Mouse (Mus musculus) midbrain, embryonic 13.5 days (tissue): ENCODE measurements at regions not wholly inside any gene's neighbourhood (a gene's known extent, or its start where the extent isn't known, plus 50 kb on each side); places are given as distances from the start of the nearest gene placed in this dataset.
A peak's percentile ranks its signal among the peaks of the same experiment; 100 is the strongest.

Experiments
- ATAC-seq: fragments of 200-750 bp; cut with Nextera tagmentation; 2 replicates; pipeline ENCODE4 v1.8.0; 2017; ENCODE audit warnings: mild to moderate bottlenecking, moderate TSS enrichment, moderate library complexity
- H3K27ac ChIP-seq: fragments of 300-500 bp; sonication (generic); 2 replicates; pipeline ENCODE4 v1.5.1; 2015; ENCODE audit warnings: inconsistent platforms, mild to moderate bottlenecking, moderate library complexity
- H3K27me3 ChIP-seq: fragments of 300-500 bp; sonication (generic); 2 replicates; pipeline ENCODE4 v1.6.1; 2015; ENCODE audit warnings: mild to moderate bottlenecking, inconsistent platforms
- H3K36me3 ChIP-seq: fragments of 300-500 bp; sonication (generic); 2 replicates; pipeline ENCODE4 v1.6.1; 2015; ENCODE audit warnings: mild to moderate bottlenecking, inconsistent platforms
- H3K4me1 ChIP-seq: fragments of 300-500 bp; sonication (generic); replicated peaks from 2 replicates; pipeline ENCODE4 v1.6.1; 2015; ENCODE audit warnings: inconsistent platforms
- H3K4me2 ChIP-seq: fragments of 300-500 bp; sonication (generic); replicated peaks from 2 replicates; pipeline ENCODE4 v1.6.1; 2015; ENCODE audit warnings: moderate library complexity, mild to moderate bottlenecking, inconsistent platforms
- H3K4me3 ChIP-seq: fragments of 300-500 bp; sonication (generic); replicated peaks from 2 replicates; pipeline ENCODE4 v1.5.1; 2015; ENCODE audit warnings: mild to moderate bottlenecking, inconsistent platforms
- H3K9ac ChIP-seq: fragments of 300-500 bp; sonication (generic); replicated peaks from 2 replicates; pipeline ENCODE4 v1.6.1; 2015; ENCODE audit warnings: mild to moderate bottlenecking, inconsistent platforms
- H3K9me3 ChIP-seq: fragments of 300-500 bp; sonication (generic); 2 replicates; pipeline ENCODE4 v1.6.1; 2016; ENCODE audit warnings: mild to moderate bottlenecking, inconsistent platforms
- WGBS: fragments of 180-500 bp; shearing (Covaris S2); methylation state at CpG from one replicate; pipeline ENCODE4 v1.1.7; 2015; 5-methylcytosine and 5-hydroxymethylcytosine counted together

DNA sequence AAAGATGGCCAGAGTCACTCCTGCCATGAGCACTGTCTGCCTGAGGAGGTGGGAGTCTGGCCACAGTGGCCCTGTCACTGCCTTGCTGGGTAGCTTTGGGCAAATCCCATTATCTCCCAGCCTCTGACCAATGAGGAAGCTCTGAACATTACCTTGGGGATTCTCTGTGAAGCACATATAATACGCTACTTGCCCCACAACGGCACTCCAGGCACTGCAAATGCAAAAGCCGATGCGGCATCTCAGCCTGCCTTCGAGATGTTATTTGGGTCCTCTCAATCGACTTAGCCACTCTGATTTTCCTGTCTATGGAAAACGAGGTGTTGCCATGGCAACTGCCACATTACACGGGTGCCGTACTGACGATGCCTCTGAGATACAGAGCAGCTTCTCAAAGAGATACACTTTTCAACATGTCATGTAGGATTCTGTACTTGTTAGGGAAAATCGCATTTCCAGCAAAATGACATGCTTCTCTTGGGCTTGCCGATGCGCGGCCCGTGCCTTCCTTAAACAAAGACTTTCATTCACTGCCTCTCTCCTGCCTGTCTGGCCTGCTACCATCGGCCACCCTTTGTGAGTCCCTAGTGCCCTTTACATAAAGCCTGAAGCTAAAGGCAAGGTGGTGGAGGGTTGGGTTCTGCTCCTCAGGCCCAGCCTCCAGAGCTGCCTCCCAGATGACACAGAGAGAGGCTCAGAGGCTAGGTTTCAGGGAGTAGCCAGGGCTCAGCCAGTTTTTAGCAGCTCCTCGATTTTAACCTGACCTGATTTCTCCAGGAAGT is 355.0 kb downstream of the Rps24 start:
- Histone ChIP-seq H3K36me3 (no peaks in the 10 kb centered on the region), H3K4me1 (peaks cover 50% of the 10 kb centered on the region), H3K4me3 (no peak overlapping the region), H3K9ac (peak overlapping the region; percentile 57), H3K9me3 (no peaks in the 10 kb centered on the region), H3K27ac (peak overlapping the region; percentile 97), H3K27me3 (peaks cover 13% of the 10 kb centered on the region), H3K4me2 (peak overlapping the region; percentile 32)
- peak; percentile 89 for ATAC-seq
- 9% methylated on average over 17 of the region's 17 CpGs for WGBS

DNA sequence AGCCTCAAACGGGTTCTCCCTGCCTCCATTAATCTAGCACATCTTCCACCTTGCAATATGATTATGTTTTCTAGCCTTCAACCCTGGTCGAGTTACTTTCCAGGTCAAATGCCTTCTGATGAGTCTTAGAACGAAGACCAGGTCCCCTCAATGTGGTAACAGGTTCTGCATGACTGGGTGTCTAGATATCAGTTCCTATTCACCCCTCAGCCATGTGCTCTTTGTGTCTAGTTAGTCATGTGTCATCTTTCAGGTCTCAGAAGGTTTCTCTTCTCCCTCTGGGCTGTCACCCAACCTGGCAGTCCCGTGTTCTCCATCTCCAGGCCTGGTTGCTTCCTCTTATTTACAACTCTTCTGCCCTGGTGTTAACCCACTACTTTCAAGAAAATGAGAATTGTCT is 356.7 kb downstream of the Rps24 start:
- peak overlapping the region; percentile 97; the same call in 1 of the 2 replicates for H3K27ac ChIP-seq
- no peak overlapping the region for H3K4me2 ChIP-seq
- H3K27me3 ChIP-seq = peaks cover 13% of the 10 kb centered on the region
- WGBS = 85% methylated on average over 4 of the region's 4 CpGs
- no peaks in the 10 kb centered on the region for H3K9me3 ChIP-seq
- no peak for ATAC-seq
- no peak overlapping the region for H3K4me3 ChIP-seq
- H3K36me3 ChIP-seq = no peaks in the 10 kb centered on the region
- H3K4me1 ChIP-seq = peaks cover 36% of the 10 kb centered on the region
- H3K9ac ChIP-seq = no peak overlapping the region

DNA sequence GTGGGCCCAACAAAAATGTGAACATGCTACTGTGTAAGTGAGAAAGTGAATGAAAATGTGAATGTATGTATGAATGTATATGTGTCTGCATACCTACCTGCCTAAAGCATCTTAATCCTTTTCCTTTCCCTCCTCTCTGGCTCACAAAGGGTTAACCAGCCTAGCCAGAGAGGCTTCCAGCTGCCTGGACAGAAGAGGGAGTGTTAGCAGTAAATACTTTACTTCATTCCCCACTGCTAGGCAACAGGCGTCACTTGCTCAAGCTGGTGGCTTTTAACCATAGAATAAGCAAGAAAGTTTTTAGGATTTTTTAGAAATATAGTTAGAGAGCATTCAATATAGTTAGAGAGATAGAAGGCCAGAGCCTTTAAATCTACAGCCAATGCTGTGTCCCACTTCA is 363.6 kb downstream of the Rps24 start:
- Histone ChIP-seq H3K4me2 (no peak overlapping the region), H3K4me1 (peaks cover 4% of the 10 kb centered on the region; the same call in 1 of the 2 replicates), H3K9me3 (no peaks in the 10 kb centered on the region), H3K4me3 (no peak overlapping the region), H3K9ac (no peak overlapping the region), H3K27ac (no peak overlapping the region), H3K27me3 (peaks cover 4% of the 10 kb centered on the region; the same call in 1 of the 2 replicates), H3K36me3 (no peaks in the 10 kb centered on the region)
- WGBS = 3% methylated on average over 1 of the region's 1 CpGs
- ATAC-seq = no peak

DNA sequence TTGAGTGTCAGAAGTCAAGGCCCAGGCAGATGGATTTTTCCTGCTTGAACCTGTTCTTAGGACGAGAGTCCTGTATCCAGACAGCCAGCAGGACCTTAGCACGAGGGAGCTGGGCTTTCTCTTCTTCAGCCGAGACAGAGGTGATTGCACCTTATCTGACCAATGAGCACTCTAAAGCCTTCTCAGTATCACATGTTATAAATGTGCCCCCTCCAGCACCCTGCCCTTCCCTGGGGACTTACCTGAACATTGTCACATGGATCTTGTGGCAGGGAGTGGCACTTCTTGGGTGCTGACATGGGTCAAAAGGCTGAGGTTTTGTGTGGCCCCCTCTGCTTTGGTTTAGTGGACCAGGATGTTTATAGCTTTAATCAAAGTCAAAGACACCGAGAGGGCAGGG is 367.5 kb downstream of the Rps24 start:
- no peak for ATAC-seq
- no peaks in the 10 kb centered on the region for H3K9me3 ChIP-seq
- H3K9ac ChIP-seq = no peak overlapping the region
- peaks cover 4% of the 10 kb centered on the region; the same call in 1 of the 2 replicates for H3K4me1 ChIP-seq
- no peak overlapping the region for H3K4me2 ChIP-seq
- H3K36me3 ChIP-seq = no peaks in the 10 kb centered on the region
- WGBS = 67% methylated on average over 4 of the region's 4 CpGs
- no peaks in the 10 kb centered on the region for H3K27me3 ChIP-seq
- H3K4me3 ChIP-seq = no peak overlapping the region
- no peak overlapping the region for H3K27ac ChIP-seq

DNA sequence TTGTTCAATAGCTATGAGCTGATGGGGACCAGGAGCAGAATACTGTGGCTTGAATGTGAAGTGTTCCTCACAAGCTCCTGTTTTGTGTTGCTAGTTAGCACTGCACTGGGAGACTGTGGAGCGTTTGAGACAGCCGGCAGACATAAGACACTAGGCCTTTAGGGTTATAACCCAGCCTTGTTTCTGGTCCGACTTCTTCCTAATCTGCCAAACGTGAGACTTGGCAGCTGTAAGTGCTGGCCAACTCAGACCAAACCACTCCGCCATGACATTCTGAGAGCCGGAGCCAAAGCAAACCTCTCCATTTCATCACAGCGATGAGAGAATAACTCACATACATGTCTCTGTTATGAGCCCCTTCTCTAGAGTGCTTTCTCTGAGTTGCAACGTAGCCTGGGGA is 375.2 kb downstream of the Rps24 start:
- Histone ChIP-seq H3K9ac (no peak overlapping the region), H3K27me3 (no peaks in the 10 kb centered on the region), H3K4me2 (no peak overlapping the region), H3K27ac (no peak overlapping the region), H3K36me3 (no peaks in the 10 kb centered on the region), H3K4me3 (no peak overlapping the region), H3K4me1 (peaks cover 5% of the 10 kb centered on the region; the same call in 1 of the 2 replicates), H3K9me3 (no peaks in the 10 kb centered on the region)
- WGBS = 87% methylated on average over 8 of the region's 8 CpGs
- ATAC-seq = no peak

DNA sequence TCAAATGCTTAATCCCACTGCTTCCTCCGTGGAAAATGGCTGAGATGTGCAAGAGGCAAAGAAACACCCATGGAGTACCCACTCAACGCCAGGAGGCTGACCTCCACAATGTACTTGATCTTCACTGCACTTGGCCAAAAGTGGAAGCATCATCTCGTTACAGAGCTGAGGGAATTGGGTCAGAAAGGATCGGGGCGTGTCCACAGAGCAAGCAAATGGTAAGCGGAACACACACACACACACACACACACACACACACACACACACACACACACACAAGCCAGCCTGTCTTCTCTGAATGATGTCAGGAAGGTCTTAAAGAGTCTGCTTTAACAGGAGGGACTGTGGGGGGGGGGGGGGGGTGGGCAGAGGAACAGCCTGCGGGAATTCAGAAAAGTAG is 375.7 kb downstream of the Rps24 start:
- Histone ChIP-seq H3K27ac (no peak overlapping the region), H3K4me2 (no peak overlapping the region), H3K27me3 (no peaks in the 10 kb centered on the region), H3K9ac (no peak overlapping the region), H3K4me1 (peaks cover 5% of the 10 kb centered on the region; the same call in 1 of the 2 replicates), H3K9me3 (no peaks in the 10 kb centered on the region), H3K4me3 (no peak overlapping the region), H3K36me3 (no peaks in the 10 kb centered on the region)
- no peak for ATAC-seq
- 81% methylated on average over 7 of the region's 7 CpGs for whole genome bisulfite sequencing

DNA sequence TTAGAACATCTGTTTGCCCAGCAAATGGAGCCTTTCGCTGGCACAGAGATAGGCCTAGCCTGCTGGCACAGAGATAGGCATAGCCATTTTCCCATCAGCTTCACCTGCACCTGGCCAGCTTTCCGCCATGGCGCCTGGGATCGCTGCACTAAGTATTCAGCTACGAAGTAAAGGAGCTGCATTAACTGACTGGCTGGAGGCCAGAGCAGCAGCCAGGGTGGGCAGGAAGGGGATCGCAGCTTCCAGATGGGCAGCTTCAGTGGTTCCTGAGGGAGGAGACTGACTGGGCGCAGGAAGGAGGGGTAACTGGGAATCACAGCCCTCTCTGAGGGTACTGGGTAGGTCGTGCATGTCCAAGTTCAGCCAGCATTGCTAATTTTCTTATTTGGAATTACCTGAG is 376.2 kb downstream of the Rps24 start:
- no peak overlapping the region for H3K4me3 ChIP-seq
- no peaks in the 10 kb centered on the region for H3K9me3 ChIP-seq
- peaks cover 5% of the 10 kb centered on the region; the same call in 1 of the 2 replicates for H3K4me1 ChIP-seq
- H3K4me2 ChIP-seq = no peak overlapping the region
- no peaks in the 10 kb centered on the region for H3K36me3 ChIP-seq
- H3K27ac ChIP-seq = no peak overlapping the region; the same call in 1 of the 2 replicates
- no peak for ATAC-seq
- no peak overlapping the region for H3K9ac ChIP-seq
- H3K27me3 ChIP-seq = no peaks in the 10 kb centered on the region
- 85% methylated on average over 8 of the region's 8 CpGs for WGBS

DNA sequence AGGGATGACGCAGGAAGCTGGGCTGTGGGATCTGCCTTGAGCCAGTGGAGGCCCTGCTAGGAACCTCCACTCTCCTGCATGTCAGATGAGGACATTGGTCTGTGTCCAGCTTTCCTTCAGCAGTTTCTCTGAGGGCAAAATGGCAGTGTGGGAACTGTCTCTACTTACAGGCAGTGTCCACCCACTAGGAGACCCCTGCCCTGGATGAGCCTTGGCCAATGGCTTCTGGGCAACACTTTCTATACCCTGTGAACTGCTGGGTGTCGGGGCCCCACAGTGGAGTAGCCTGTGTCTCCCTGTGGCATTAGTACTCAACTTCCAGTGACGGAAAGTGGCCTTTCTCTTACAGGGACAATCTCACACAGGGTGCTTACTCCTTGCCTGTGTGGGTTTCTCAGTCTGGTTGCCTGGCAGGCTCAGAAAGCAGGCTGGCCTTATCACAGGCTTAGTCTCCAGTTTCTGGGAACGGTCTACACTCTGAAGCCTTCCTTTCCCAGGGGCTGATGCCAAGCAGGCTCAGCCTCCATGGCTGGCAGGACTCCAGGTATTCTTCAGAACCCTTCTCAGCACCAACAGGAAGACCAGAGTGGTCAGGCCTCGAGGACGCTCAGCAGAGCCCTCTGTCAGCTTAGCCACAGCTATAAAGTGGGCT is 378.8 kb downstream of the Rps24 start:
- ATAC-seq = no peak
- WGBS = 90% methylated on average over 6 of the region's 6 CpGs

DNA sequence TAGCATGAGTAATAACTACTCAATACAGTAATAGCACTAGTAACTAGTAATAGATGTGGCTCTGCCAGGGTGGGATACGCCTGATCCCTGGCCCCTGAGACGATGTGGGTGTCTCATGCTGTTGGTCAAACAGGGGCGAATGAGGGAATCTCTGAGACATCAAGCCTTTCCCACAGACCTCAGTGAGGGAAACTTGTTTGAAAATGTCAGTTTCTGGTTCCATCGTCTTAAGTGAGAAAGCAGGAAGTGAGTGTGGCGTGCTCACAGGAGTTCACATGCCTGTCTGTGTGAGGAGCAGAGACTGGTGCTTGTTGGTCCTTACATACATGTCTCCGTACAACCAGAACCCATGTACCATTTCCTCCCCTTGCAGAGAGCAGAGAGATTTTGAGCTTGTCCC is 380.9 kb downstream of the Rps24 start:
- Histone ChIP-seq H3K27ac (no peak overlapping the region), H3K9ac (no peak overlapping the region), H3K9me3 (no peaks in the 10 kb centered on the region), H3K36me3 (no peaks in the 10 kb centered on the region), H3K27me3 (no peaks in the 10 kb centered on the region), H3K4me1 (peaks cover 9% of the 10 kb centered on the region; the same call in 1 of the 2 replicates), H3K4me3 (no peak overlapping the region), H3K4me2 (no peak overlapping the region)
- 93% methylated on average over 6 of the region's 6 CpGs for WGBS
- ATAC-seq = no peak

More for the DNA sequence above, 378.8 kb downstream of the Rps24 start:
- H3K27ac ChIP-seq = no peak overlapping the region; the same call in 1 of the 2 replicates
- H3K9ac ChIP-seq = no peak overlapping the region
- peaks cover 5% of the 10 kb centered on the region; the same call in 1 of the 2 replicates for H3K4me1 ChIP-seq
- H3K9me3 ChIP-seq = no peaks in the 10 kb centered on the region
- no peak overlapping the region for H3K4me2 ChIP-seq
- H3K27me3 ChIP-seq = no peaks in the 10 kb centered on the region
- H3K4me3 ChIP-seq = no peak overlapping the region
- H3K36me3 ChIP-seq = no peaks in the 10 kb centered on the region

DNA sequence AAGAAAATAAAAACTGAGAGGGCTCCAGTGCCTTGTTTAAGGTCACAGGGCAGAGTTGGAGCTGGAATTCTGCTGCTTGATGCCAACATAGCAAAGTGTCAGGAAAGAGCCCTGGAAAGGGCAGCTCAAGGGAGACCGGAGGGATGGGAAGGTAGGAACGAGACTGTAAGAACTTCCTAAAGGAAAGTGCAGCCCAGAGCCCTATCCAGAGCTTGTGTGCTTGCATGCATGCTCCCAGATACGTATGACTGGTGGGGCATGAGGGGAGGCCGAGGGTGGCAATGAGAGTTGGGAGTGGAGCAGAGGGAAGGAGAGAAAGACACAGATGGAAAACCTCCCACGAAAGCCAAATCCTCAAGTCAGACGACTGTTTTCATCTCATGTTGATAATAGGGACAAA is 381.8 kb downstream of the Rps24 start:
- no peak overlapping the region for H3K9ac ChIP-seq

DNA sequence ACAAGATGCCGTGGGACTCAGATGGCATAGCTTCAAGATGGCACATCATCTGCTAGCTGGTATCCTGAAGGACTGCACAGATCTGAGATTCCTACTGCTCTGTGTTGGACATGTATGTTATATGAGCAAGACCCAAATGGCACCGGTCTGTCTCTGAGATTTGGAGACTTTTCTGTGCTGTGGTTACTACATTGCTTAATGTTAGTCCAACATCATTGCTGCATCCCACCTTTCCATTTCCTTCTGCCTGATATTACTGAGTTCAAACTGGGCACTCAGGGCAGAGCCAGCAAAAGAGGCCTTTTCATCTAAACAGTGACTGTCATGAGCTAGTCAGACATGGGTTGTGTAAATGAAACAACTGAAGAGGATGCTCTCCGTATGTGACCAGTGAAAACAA is 383.3 kb downstream of the Rps24 start:
- Histone ChIP-seq H3K4me3 (no peak overlapping the region), H3K9ac (no peak overlapping the region), H3K36me3 (no peaks in the 10 kb centered on the region), H3K27me3 (no peaks in the 10 kb centered on the region), H3K27ac (no peak overlapping the region), H3K4me1 (peaks cover 14% of the 10 kb centered on the region), H3K4me2 (no peak overlapping the region), H3K9me3 (no peaks in the 10 kb centered on the region)
- WGBS = 92% methylated on average over 3 of the region's 3 CpGs
- ATAC-seq = no peak

More for the DNA sequence above, 381.8 kb downstream of the Rps24 start:
- WGBS = 90% methylated on average over 6 of the region's 6 CpGs
- ATAC-seq = no peak
- Histone ChIP-seq H3K9me3 (no peaks in the 10 kb centered on the region), H3K4me1 (0 out of 2 replicates have a peak, but pooled peaks cover 4% of the 10 kb centered on the region), H3K27me3 (no peaks in the 10 kb centered on the region), H3K36me3 (no peaks in the 10 kb centered on the region), H3K27ac (no peak overlapping the region), H3K4me3 (no peak overlapping the region), H3K4me2 (no peak overlapping the region)

DNA sequence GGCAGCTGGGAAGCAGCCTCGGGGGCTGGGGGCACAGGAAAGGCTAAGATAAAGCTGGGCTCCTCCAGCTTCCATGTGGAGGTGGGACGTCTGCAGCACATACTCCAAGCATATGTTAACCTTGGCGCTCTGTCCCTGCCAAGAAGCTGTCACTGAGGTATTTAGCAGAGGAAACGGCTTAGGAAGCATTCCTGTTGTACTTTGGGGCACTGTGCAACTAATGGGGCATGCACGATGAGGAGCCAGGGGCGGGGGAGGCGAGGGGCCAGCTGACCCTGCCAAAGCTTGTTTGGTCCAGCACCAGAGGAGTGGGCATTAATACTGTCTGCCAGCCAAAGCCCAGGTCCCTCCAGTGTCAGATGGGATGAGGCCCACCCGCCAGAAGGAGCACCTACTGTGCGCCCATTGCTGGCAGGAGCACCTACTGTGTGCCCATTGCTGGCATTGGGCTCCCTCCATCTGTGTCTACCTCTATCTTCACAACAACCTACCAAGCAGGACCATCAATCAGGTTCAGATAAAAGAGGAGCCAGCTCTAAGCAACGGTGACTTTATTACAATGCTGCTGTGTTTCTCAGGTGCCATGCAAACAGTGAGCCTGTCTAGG is 384.6 kb downstream of the Rps24 start:
- Histone ChIP-seq H3K9ac (no peak overlapping the region), H3K9me3 (no peaks in the 10 kb centered on the region), H3K36me3 (no peaks in the 10 kb centered on the region), H3K27me3 (no peaks in the 10 kb centered on the region), H3K27ac (no peak overlapping the region), H3K4me1 (peaks cover 26% of the 10 kb centered on the region), H3K4me3 (no peak overlapping the region), H3K4me2 (no peak overlapping the region)
- WGBS = 82% methylated on average over 10 of the region's 10 CpGs
- ATAC-seq = no peak
